Comparison of ENCODE assay signal across 8 mouse cellular contexts in genomic region chr9:63803181-63803591, GRCm38 (mm10). TPM values are rescaled to one million over a fixed set of nuclear protein-coding genes. Genes with fewer than 3 reads are reported as not detected.
DNase-seq lines count a peak whose midpoint lies in the region; ATAC-seq lines count a peak whose summit lies in the region.

No protein-coding gene starts in this region.

- peak overlapping the region; percentile 25 for H3K4me2 ChIP-seq in limb, embryonic 11.5 days (ENCODE audit: low read depth, severe bottlenecking)

- peak; percentile 57 to 58 for DNase-seq in adrenal gland, adult (ENCODE audit: inconsistent age in 2 of 2, low spot score in 1 of 2)
- no peak for DNase-seq in adrenal gland, postnatal 4 days (ENCODE audit: low spot score in 2 of 2)
- DNase-seq in ES-CJ7 (ENCODE audit: low read depth, low spot score) (peak; percentile 96), adipocyte (ENCODE audit: low spot score) (no peak)
- peak; percentile 88 for DNase-seq in forelimb bud, embryonic 11.5 days (ENCODE audit: low read depth, low spot score)
- peak; percentile 83 for DNase-seq in limb, embryonic 11.5 days (ENCODE audit: low spot score)
- no peak for DNase-seq in left cerebral cortex, postnatal 4 days
- DNase-seq in natural killer cell, adult 2 months (ENCODE audit: low spot score in 2 of 2), result no peak

- no peaks in the 10 kb centered on the region for H3K9me3 ChIP-seq in limb, embryonic 11.5 days (ENCODE audit: control insufficient read depth, low read length)

- H3K27me3 ChIP-seq in limb, embryonic 11.5 days (ENCODE audit: control insufficient read depth, insufficient read depth, low read length), result no peaks in the 10 kb centered on the region

- intact Hi-C loops in left cerebral cortex, postnatal 4 days (cut with DNase I), result no loop called here

- H3K27ac ChIP-seq in limb, embryonic 11.5 days (replicated peaks; ENCODE audit: low read depth, low read length), result peak overlapping the region; percentile 60

- peaks cover 17% of the 10 kb centered on the region for H3K4me1 ChIP-seq in limb, embryonic 11.5 days (ENCODE audit: control insufficient read depth, insufficient read depth, low read length)

- no peak overlapping the region for H3K4me3 ChIP-seq in limb, embryonic 11.5 days (ENCODE audit: low read depth, low read length)

- WGBS in limb, embryonic 11.5 days, result 2% methylated on average over 8 of the region's 8 CpGs

- H3K9ac ChIP-seq in limb, embryonic 11.5 days (ENCODE audit: low read length), result no peak overlapping the region

- no peaks in the 10 kb centered on the region for H3K36me3 ChIP-seq in limb, embryonic 11.5 days (ENCODE audit: control insufficient read depth, insufficient read depth, low read length)

- ATAC-seq in limb, embryonic 11.5 days (ENCODE audit: insufficient number of reproducible peaks, low FRiP score, low TSS enrichment, low read depth), result peak; percentile 85

RNA-seq across cellular contexts. Expression of gene Smad3, which starts 45.4 kb away (rescaled TPM):
- 10 to 100 TPM; 39.6 to 43.5 TPM for total RNA-seq in adrenal gland, postnatal 4 days (2021)
- polyA plus RNA-seq in limb, embryonic 11.5 days (2014; fragmentation: Nextera tagmentation; extraction: Ambion mirVana), result 21.0 and 24.0 TPM in 2 replicates
- total RNA-seq in left cerebral cortex, postnatal 4 days (2021), result 10 to 100 TPM; 16.0 to 20.4 TPM

Comparison
In these comparisons a context has a peak if more than half of its experiments do, and no peak if none do; other contexts are left out.
1. DNase-seq: peak in adrenal gland, adult (2 of 2), ES-CJ7 (single experiment), forelimb bud, embryonic 11.5 days (single experiment) and limb, embryonic 11.5 days (single experiment); none in adrenal gland, postnatal 4 days (0 of 2), adipocyte (single experiment), left cerebral cortex, postnatal 4 days (single experiment) and natural killer cell, adult 2 months (0 of 2).